Mouse (Mus musculus): Measurements from ENCODE around the gene Rnaseh2b.

- TF ChIP-seq CTCF (IDR thresholded peaks at IDR 0.05; ENCODE audit: borderline replicate concordance, insufficient read depth, low read depth, low read length) (no peak), POLR2A (IDR thresholded peaks at IDR 0.05; ENCODE audit: borderline replicate concordance, insufficient read depth, low read length) (no peak)
These were observed 30.4 kb downstream of the Rnaseh2b start for GRCm38 (mm10) chr14:62322581-62323344.

Data from cerebellum, adult 2 months (tissue).